Mouse (Mus musculus) left cerebral cortex, postnatal 4 days (tissue): Measurements from ENCODE around the gene Cdk5rap3. TPM values are rescaled to one million over a fixed set of nuclear protein-coding genes. Genes with fewer than 3 reads are reported as not detected.

Experiments
- DNase-seq: peaks from one replicate; pipeline ENCODE4 v3.0.0-alpha.2; 2022
- intact Hi-C: fragments of 180-260 bp; cut with DNase I; formaldehyde crosslinking; loops from one replicate; pipeline ENCODE4 v1.15.1; 2025
- total RNA-seq, 2 experiments: library from RNA; stranded (reverse); gene quantifications; 2 replicates each; pipeline ENCODE4 v1.2.3; 2021

Gene Cdk5rap3
- total RNA-seq: 10 to 100 TPM; 63.3 to 65.4 TPM

- DNase-seq: peak; percentile 99
- intact Hi-C loops: loop anchor here (5.0 kb wide), 1 partner anchor 46 kb away; no protein-coding TSS in a partner anchor
These were observed at the start of gene Cdk5rap3 for GRCm38 (mm10) chr11:96916044-96916884. Cdk5rap3 (minus strand) TSS chr11:96916496.

- DNase-seq: peak; percentile 90
- intact Hi-C loops: loop anchor here (5.0 kb wide), 1 partner anchor 46 kb away; the partner anchor contains the start of gene Cdk5rap3
These were observed 47.3 kb upstream of the Cdk5rap3 start for GRCm38 (mm10) chr11:96963580-96963979.

DNA sequence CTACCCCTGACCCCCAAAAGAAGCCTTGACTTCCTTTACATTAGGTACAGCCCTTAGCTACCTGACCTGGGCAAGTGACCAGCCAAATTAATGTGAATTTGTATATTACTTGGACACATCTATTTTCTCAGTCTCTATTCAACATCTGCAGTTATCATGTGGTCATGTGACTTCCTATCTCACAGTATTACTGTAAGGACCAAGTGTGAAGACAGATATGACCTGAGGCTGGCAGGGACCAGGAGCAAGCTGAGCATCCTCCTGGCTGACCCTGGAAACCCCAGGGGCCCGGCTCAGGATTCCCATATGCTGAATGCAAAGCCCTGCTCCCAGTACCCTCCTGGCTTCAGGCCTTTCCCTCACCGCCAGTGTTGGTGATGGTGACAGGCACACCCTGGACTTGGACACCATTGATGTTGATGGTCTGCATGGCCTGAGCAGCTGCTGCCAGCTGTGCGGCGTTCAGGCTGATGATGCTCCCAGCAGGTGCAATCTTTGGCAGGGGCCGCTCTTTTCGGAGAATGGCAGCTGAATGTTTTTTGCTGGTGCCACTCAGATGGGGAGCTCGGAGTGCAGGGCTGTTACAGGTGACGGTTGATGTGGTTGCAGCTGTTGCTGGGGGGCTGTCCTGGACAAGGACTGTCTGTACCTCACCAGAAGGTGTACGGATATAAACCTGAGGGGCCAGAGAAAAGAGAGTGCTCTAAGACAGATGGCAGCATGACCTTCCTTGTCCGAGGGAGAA lies 40.9 kb upstream of the Cdk5rap3 start:
- no peak for DNase-seq
- intact Hi-C loops: no loop called here

- intact Hi-C loops: no loop called here
- no peak for DNase-seq
These were observed 39.9 kb upstream of the Cdk5rap3 start for GRCm38 (mm10) chr11:96956009-96956724.

DNA sequence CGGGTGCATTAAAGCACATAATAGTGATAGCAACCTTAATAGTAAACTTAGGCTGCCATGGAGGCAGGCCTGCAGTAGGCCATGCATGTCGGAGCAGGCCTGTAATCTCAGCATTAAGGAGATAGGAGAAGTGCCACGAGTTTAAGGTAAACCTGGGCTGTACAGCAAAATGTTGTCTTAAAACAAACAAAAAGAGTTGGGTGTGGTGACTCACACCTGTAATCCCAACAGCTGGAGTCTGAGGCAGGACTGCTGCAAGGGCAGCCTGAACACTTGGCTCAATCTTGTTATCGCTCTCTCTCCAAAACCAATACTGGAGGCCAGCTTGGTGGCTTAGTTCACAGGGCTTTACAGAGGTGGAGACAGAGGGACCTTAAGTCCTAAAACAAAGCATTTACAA lies 38.8 kb upstream of the Cdk5rap3 start:
- intact Hi-C loops: no loop called here
- DNase-seq: no peak

GRCm38 (mm10) chr11:96952896-96953295 lies 36.6 kb upstream of the Cdk5rap3 start:
- intact Hi-C loops: no loop called here
- no peak for DNase-seq

DNA sequence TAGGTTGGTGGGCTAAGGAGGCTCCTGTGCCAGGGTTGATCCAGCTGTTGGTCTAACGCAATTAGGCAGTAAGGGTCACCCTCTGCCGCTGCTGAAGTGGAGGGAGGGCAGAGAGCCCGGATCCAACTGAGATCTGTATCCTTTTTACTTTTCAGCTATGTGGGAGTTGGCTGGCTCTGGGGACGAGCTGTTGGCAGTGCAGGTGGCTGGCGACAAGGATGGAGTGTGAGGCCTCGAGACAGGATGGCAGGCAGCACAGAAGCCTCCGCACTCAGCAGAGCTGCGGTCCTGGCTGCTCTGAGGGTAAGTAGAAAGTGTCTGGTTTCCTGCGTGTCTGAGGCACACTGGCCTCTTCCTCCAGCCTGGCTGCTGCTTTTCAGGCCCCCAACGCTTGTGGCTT lies 36.1 kb upstream of the Cdk5rap3 start:
- intact Hi-C loops: no loop called here
- no peak for DNase-seq

GRCm38 (mm10) chr11:96950767-96951166 lies 34.5 kb upstream of the Cdk5rap3 start:
- intact Hi-C loops: no loop called here
- DNase-seq: no peak

DNA sequence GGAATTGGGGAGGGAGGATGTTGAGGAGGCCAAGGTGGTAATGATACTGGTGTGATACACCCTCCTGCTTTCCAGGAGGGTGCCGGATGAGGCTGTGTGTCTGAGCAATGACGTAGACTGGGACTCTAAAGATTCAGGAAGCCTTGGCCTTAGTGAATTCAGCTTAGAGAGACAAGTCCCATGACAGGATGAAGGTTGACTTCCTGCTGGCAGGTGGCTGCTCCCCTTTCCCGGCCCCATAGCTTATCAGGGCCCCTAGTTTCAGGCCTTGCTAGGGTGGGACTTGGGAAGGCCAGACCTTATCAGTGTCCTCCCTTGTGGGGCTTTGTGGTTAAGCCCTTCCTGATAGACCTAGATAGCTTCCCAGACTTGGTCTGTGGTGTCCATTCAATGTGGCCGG lies 31.6 kb upstream of the Cdk5rap3 start:
- intact Hi-C loops: no loop called here

DNA sequence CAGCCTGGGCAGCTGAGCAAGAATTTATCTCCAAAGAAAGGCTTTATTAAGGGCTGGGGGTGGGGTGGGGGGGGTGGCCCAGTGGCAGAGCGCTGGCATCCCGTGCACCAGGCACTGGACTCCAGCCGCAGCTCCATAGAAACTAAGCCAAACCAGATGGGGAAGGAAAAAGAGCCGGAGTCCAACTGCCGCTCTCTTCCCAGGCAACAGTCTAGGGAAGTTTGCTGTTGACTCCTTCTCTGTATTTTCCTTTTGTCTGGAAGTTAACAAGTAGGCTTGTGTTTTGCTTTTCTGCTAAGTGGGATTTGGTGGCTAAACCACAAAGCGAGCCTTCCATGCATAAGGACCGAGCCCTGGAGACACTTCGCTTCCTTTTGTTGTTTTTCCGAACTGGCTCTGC lies 30.2 kb upstream of the Cdk5rap3 start:
- intact Hi-C loops: no loop called here
- DNase-seq: no peak

More for the DNA sequence above, 31.6 kb upstream of the Cdk5rap3 start:
- DNase-seq: no peak

- intact Hi-C loops: no loop called here
- DNase-seq: no peak
These were observed 28.7 kb upstream of the Cdk5rap3 start for GRCm38 (mm10) chr11:96944844-96945580.

DNA sequence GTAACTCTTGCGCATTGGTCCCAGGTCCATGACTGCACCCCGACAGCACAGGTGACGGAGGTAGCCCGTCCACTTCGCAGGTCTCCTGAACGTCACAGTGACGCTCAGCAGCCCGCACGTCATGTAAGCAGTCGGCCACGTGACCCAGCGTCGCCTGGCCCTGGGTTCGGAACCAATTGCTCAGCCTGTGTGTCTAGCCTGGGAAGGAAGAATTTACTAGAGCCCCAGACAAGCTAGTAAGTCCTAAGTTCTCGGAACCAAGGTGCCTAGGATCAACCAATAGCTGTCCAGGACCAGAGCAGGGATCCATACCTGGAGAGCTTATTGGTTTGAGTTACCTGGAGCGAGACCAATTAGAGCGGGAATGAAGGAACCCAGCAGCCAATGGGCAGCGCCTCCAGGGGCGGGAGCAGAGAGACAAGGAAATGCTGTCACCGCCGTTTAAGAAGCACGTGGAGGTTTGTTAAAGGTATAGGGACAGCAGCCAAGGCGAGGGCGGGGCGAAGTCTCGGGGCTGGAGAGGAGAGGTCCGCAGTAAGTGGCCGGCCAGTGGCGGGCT lies 27.5 kb upstream of the Cdk5rap3 start, which contains the start of gene Pnpo:
Pnpo (minus strand) TSS at position 241 of the 559 bp plus-strand sequence.
- peak; percentile 90 for DNase-seq
- intact Hi-C loops: no loop called here

DNA sequence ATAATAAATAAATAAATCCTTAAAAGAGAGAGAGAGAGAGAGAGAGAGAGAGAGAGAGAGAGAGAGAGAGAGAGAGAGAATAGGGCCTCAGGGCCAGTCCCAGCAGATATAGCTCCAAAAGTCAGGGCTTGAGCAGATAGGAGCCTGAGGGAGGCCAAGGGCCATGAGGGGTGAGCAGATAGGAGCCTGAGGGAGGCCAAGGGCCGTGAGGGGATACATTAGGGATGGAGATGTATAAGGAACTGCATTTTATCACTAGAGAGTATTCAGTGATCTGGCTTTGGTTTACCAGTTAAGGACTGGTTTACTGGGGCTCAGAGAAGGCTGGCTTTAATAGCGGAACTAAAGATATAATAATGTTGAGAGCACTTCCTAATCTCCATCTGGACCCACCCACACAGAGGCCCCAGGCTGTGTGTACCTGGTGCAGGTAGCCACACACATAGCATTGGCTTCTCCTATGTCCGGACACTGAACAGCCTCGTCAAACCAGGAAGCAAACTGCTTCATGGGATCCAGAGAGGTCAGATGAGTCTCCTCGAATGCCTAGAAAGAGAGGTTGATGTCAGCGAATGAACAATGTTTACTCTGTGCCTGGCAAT lies 25.8 kb upstream of the Cdk5rap3 start:
- intact Hi-C loops: no loop called here
- DNase-seq: no peak

DNA sequence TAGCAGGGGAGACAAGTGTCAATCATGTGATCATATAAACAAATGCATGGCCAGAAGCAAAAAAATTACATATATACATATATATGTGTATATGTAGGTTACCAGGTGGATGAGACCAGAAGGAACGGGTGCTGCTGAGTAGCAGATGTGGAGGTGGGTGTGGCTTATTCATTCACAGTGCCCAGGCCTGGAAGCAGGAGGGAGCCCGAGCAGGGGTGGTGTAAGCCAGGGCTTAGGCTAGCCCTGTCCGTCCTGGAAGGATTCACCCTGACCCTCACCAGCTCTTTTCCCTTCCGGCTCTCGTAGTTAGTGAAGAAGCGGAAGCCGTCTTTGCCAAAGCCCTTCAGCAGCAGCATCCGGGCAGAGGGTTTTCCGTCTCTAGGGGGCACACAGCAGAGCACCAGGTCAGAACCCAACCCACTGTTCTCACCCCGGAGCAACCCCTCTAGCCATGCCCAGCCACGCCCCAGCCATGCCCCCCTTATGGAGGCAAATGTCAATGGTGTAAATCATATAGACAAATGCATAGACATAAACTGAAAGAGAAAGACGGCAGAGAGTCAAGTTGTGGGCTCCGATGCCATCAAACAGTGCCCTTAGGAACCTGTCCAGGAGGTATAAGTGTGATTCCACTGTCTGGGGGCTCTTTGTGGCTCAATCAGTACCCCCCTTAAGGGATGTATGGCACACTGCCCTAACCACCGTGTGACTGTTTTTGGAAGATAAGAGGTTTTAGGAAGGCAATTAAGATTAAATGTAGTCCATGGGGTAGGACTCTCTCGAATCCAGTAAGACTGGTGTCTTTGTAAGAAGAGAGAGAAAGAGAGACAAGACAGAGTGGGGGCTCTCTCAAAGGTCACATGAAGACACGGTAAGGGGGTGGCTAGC lies 24.5 kb upstream of the Cdk5rap3 start:
- no peak for DNase-seq
- intact Hi-C loops: no loop called here

DNA sequence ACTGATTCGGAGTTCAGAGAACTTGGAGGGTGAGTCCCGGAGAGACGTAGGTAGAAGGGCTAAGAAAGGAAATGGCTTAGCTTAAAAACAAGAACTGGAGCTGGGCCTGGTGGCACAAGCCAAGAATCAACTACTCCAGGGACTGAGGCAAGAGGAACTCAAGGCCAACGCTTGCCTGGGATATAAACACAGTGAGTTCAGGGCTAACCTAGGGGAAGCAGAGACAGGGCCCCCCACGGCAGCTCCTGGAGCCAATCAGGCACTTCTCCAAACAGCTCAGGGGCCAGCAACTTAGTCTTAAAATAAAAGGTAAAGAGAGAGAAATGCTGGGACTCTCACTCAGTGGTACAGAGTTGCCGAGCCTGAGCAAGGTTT lies 22.1 kb upstream of the Cdk5rap3 start:
- no peak for DNase-seq
- intact Hi-C loops: no loop called here

- intact Hi-C loops: no loop called here
- DNase-seq: peak; percentile 42
These were observed 21.5 kb upstream of the Cdk5rap3 start for GRCm38 (mm10) chr11:96937549-96938425.

- DNase-seq: no peak
- intact Hi-C loops: no loop called here
These were observed 19.8 kb upstream of the Cdk5rap3 start for GRCm38 (mm10) chr11:96935872-96936650.
